Mouse (Mus musculus) heart, adult 11 months (tissue): ENCODE data around the gene Unc119b.
"Not testable (repeated sequence)": the region's sequence is repeated elsewhere in the genome, so short reads cannot be mapped to it uniquely, and the experiment has no call there.

ENCODE experiments used
- DNase-seq: peaks from one replicate; pipeline ENCODE4 v3.0.0; 2022

The Unc119b gene

DNA sequence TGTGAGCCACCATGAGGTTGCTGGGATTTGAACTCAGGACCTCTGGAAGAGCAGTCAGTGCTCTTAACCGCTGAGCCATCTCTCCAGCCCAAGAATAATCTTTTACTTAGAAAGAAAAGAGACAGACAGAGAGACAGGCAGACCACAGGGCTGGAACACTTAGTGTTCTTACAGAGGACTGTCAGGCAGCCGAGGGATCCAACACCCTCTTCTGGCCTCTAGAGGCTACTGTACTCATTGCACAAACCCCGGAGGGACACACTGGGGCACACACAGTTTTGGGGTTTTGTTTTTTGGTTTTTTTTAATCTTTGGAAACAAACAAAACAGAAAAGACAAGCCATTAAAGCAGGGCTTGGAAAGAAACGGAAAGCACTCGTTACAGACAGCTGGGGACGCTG, 5.4 kb downstream of the Unc119b start:
- peak; percentile 84 for DNase-seq

DNA sequence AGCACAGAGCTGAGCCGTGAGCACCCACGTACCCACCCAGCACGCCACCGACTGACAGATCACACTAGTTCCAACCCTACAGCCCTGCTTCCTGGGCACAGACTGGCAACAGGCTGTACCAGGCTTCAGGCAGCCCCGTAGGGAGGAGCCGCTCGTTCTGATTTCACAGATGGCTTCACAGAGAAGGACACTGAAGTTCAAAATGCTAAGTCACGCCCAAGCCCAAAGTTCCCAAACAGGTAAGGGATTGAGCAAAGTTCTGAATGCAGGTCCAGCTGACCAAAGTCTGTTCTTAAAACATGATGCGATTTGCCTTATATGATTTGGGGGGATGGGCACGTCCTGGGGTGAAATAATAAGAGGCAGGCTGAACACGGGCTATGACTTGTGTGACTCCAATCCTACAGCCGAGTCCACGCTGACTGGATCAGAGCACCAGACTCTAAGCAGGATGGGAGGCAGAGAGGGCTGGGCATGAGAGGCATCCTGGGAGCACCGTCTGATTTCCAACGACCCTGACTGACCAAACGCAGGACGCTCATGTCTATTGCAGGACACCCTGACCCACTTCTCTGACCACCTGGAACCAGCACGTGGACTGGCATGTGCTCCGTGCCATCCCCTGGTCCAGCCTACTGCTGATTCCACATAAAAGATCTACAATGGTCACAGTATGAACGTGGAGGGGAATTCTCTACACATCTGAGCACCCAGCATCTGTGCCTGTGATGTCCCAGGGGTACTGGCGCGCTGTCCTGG, 7.2 kb downstream of the Unc119b start:
- no peak for DNase-seq

DNA sequence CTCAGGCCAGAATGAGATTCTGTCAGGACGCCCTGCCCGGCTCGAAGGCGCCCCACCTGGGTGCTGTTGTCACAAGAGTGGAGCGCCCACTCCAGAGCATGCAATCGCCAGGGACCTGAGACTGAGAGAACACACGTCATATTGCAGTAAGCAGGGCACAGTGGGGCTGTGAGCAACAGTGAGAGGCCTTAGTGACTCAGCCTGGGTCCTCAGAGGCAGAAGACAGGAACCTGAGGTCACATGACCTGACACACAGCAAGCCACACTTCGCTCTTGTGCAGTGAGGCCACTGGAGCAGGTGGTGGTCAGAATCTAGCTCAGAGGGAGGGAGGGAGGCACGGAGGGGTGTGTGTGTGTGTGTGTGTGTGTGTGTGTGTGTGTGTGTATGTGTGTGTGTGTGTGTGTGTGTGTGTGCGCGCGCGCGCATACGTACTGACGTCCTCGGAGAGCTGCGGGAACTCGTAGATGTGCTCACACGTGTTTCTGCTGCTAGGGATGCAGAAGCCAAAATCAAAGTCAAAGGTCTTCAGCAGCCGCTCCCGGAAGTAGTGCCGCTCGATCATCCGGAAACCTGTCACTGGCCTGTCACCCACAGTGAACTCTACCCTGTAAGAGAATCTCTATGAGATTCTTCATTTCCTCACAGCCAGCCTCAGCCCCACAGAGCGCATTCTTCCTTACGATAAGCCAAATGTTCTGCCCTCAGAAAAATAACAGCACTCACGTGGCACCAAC, 8.0 kb downstream of the Unc119b start:
- DNase-seq: no peak

DNA sequence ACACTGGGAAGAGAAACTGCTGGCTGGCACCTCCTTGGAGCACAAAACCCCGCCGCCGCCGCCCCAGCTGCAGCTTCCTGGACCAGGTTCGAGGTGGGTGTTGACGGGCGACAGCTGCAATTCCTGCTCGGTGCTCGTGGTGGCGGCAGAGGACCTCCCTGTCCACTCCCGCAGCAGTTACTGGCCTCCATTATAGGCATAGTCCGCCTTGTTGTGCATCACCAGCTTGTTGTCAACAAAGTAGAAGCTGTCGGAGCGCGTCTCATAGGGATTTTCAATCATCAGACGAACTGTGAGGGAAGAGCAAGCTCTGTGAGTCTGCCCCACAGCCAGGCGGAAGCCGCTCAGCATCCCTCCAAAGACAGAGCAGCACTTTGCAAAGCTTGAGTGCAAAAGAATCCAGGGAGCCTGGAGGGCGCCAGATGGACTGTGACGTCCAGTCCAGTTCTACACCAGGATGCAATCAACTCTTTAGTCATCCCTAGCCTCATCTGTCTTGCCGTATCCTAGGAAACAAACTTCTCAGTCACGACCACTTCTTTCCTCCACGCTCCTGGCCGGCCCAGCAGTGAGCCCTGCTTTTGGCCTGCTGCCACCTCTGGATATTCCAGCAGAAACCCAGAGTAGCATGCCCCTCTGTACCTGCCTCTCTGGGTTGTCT, 9.4 kb downstream of the Unc119b start:
- peak; percentile 99 for DNase-seq

DNA sequence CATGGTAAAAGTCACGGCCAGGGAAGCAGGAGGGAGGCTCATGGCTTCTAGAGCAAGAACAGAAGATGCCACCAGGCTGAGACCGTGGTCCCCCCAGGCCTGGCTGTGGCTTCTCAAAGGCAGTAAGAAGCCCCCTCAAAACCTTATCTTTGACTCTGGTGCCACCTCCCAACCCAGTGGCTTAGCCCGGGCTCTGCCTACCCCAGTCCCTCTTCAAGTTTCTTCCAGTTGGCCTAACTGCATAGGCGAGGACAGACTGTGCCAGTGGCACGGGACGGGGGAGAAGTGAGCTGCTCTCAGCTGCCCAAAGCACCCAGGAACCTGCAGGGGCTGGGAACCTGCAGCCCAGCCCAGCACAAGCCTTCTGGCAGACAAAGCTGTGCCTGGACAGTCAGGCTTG, 10.1 kb downstream of the Unc119b start:
- DNase-seq: peak; percentile 90

DNA sequence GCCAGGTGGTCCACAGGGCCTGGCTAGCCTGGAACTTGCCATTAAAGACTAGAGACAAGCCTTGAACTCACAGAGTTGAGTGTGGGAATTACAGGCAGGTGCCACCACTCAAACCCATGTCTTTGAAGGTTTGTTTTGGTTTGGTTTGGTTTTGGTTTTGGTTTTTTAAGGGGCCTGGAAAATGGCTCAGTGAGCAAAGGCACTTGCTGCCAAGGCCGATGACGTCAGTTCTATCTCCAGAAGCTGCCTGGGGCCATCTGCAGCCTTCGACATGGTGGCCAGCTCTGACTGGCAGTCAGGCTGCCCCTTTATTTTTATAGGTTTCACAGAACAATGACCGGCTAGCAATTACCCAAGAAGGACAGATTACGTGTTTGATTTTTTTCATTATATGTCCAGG, 13.8 kb downstream of the Unc119b start:
- DNase-seq: peak; percentile 88

DNA sequence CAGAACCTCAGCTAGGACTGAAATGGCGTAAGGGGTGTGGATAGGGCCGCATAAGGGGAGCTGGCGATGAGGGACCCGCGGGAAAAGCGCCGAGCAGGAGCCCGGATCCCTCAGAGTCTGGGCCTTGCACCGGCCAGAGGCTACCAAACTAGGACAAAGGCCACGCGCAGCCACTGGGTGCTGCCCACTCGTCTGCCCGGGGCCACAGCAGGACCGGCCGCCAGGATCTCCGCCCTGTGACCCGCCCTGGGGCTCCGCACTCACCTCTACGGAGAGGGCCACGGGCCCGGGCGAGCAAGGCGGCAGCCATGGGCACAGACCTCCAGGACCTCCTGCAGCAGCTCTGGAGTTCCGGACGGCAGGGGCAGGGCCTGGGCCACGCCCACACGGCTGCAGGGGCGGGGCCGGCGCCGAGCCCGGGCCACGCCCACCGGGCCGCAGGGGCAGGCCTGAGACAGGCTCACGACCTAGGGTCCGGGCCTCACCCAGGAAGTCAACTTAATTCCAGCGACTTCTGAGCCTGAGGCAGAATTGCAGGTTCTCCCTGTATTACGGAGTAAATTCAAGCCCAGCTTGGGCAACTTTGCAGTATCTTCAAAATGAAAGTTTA, 15.7 kb downstream of the Unc119b start, which contains the start of gene Acads:
Gene Acads, minus strand, starts transcription at position 386 of the 610 bp plus-strand sequence.
- peak; percentile 99 for DNase-seq

DNA sequence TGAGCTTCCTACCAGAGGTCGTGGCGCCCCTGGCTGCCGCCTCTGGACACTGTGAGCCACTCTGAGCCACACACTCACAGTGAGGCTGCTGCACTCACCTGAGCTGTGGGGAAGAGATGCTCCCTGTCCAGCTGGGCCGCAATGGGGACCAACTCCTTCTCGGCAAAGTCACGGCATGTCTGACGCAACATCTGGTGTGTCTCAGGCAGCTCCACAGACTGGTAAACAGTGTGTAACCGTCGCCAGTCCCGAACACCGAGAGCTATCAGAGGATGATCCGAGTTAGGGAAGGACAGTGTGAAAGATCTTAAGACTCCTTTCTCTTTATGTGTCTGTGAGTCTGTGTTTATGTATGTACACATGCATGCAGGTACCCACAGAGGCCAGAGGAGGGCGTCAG, 17.3 kb downstream of the Unc119b start:
- DNase-seq: no peak

DNA sequence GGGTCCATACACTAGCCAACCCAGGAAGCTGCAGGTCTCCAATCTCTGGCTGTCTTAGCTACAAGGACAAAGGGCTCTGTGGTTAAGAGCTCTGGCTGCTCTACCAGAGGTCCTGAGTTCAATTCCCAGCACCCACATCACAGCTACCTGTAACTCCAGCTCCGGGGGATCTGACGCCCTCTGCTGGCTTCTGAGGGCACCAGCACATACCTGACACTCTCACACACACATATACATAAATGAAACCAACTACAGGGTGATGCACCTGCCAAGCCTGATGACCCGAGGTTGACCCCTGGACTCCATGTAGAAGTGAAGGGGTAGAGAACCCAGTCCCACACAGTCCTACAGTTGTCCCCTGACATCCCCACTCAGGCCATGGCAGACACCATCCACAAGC, 18.3 kb downstream of the Unc119b start:
- DNase-seq: no peak

DNA sequence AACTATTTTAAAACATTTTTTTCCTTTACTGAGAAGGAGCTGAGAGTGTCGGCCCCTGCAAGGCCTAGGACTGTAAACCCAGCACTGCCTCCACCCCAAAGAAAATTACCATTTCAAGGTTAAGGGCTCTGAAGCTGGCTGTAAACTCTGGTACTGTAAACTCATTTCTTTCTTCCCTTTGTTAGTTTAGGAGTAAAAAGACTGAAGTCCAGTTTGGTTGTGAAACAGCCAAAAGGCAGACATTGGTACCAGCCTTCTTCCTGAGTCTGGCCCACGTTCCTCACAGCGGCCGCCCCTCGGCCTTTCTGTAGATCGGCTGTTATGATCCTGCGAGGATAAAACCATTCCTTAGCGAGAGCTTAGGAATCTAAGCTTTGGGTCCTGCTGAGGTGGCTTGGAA, 20.3 kb downstream of the Unc119b start:
- no peak for DNase-seq

DNA sequence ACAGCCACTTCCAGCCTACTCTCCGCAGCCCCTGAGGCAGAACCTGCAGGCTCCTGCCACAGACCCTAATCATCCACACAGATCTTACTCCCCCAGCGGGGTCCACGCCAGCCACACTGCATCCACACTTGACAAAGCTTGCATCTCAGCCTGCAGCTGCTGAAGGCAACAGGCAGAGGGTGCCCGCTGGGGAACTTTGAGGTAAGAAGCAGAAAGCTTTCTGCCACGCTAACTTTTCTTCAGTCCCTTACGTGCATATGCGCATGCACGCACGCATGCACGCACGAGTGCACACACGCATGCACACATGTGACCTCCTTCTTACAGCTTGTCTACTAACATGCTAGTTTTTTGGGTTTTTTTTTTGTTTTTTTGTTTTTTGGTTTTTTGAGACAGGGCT, 21.5 kb downstream of the Unc119b start:
- DNase-seq: peak; percentile 80

DNA sequence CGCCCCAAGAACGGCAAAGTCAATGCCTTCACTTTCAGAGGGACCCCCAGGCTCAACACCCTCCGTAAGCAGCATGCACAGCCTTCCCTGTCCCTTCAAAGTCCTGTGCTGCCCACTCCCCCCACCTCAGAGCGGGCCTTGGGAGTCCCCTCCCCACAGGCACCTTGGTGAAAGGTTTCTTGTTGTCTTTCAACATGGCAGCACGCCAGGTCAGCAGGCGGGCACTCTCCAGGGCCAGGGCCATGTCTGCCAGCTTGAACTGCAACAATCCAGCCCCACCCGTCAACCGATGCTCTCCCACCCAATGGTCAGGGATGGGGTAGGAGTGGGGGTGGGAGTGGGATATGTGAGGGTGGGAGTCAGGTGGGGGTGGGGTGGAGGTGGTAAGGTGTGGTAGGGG, 23.6 kb downstream of the Unc119b start:
- DNase-seq: no peak

DNA sequence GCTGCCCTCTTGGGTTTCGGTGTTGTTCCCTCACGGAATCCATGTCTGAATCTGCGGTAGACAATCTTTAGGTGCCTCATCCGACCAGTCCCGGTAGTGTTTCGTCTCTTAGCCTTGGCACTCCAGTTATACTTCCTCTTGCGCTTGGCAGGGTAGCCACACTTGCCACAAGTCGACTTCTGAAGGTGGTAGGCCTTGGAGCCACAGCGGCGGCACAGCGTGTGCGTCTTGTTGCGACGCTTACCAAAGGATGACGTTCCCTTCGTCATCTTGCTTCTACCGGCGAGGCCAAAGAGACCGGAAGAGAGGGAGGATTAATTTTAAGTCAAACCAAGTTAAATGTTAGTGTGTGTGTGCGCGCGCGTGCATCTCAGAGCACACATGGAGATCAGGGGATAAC, 31.5 kb downstream of the Unc119b start:
- DNase-seq: not testable (repeated sequence)

DNA sequence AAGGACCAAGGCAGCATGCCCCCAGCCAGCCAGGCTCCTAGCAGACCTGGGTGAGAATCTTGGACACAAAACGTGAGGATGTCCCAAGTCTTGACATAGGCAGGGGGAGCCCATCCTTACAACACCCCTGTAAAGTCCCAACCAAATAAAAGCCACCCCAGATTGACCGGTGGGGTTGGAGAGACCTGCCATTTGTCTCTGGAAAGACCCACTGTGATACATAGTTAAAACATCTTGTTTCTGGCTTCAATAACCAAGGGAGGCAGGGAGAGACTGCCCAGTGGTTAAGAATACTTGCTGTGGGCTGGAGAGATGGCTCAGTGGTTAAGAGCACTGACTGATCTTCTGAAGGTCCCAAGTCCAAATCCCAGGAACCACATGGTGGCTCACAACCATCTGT, 32.5 kb downstream of the Unc119b start:
- peak; percentile 89 for DNase-seq

DNA sequence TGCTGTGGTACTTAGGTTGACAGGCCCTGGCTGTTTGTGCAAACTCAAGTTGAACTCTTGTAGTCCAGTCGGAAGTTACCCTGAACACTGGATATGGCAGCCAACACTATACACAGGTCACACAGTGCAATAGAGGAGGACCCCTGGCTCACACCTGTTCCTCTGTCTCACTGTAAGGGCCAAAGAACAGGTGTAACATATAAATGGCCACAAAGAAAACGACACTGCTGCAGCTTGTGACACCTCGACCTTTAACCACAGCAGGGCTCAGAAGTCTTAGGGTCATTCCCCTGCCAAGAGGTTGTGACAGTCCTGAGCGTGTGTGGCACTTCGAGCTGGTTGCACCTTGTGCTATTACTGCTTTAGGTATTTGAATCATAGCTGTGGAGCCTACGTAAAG, 34.3 kb downstream of the Unc119b start:
- peak; percentile 86 for DNase-seq

DNA sequence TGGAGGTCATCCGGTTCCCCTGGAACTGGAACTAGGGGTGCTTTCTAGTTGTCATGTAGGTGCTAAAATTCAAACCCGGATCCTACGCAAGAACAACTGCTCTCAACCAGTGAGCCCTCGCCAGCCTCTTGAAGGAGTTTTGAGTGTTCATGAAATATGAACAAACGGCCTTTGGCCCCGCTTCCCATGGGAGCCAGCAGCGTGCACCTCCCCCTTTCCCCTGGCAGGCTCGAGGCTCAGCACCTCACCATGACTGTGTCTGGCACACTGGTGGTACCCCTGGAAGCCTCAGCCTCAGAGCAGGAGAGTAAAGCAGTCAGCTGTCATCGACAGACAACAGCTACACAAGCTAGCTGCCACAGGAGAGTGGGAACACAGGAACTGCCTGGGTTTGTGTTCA, 34.8 kb downstream of the Unc119b start:
- DNase-seq: no peak

DNA sequence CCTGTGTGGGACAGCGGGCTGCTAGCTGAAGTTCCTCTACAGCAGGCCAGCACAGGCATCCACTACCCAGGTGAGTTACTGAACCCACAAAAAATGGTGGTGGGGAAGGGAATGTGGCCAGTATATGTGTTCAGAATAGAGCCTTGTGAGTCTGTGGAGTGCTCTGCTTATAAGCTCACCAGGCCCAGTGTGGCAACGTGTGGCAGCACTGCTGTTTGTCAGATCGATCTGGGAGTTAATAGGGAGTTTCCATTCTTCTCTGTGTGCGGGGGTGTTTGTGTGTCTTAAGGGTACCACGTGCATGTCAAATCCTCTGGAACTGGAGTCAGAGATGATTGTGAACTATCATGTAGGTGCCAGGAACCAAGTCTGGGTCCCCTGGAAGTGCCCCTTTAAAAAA, 35.2 kb downstream of the Unc119b start:
- no peak for DNase-seq

DNA sequence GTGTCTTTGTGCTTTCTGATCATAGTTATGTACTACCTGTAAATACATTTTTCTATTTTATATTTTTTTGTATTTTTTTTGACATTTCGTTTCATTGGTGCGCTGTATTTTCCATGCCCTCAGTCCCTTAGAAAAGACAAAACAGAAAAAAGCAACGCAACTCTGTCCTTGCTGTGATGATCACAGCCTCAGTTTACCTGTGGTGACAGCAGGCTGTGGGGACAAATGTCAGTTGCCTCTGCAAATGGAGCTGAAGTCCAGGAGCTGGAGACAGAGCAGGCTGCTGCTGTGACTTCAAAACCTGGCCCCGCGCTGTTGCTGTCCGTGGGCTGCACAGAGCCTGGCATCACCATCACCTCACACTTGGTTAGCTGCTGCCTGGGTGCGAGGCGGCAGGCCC, 36.6 kb downstream of the Unc119b start, which contains the start of gene Gm10401:
Gene Gm10401, minus strand, starts transcription at position 101 of the 400 bp plus-strand sequence.
- DNase-seq: no peak

DNA sequence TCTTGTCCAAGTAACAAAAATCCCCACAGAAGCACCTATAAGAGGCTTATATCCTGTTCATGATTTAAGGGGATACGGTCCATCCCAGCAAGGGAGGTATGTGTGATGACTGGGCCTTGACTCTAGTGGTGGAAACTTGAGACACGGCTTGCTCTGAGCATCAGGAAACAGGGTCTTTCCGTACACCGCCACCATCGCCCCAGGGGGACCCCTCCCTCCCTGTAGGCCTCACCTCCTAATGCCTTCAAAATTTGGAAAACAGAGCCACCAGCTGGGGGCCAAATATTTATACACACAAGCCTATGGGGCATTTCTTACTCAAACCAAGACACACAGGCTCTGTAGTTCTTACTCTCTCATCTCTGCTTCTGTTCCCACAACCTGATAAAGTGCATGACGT, 43.0 kb downstream of the Unc119b start:
- no peak for DNase-seq

DNA sequence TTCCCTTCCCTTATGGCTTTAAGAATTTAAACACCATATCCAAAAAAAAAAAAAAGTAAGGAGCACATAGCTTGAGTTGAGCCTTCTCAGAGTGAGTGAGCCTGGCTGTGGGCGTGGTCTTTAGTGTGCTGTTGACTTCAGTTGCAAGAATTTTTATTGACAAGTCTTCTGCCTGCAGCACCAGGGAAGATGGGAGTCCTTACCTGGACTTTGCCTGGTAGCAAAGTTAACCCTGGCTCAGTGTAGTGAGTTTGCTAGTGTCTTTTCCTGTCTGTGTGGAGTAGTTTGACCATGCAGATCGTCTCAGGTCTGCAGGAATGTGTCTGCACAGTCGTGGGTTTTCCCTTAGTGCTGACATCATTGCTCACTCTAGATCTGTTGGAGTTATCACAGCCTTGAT, 43.8 kb downstream of the Unc119b start:
- no peak for DNase-seq

DNA sequence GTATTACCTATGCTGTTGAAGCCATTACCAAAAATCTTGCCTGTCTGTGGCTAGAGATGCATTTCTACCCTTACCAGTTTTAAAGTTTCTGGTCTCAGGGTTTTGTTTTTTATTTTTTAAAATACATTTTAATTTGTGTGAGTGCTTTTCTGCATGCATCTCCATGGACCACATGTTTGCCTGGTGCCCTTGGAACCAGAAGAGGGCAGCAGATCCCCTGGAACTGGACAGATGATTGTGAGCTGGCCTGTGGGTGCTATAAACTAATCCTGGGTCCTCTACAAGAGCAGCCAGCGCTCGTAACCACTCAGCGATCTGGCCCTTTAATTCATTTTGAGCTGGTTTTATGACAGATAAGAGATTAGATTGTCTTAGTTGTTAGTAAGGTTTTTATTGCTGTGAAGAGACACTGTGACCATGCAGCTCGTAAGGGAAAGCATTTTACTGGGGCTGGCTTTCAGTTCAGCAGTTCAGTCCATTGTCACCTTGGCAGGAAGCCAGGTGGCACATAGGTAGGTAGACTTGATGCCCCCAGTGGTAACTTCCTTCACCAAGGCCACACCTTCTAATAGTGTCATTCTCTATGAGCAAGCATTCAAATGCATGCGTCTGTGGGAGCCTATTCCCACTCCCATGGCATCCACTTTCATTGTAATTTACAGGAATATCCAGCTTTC, 45.0 kb downstream of the Unc119b start:
- no peak for DNase-seq

DNA sequence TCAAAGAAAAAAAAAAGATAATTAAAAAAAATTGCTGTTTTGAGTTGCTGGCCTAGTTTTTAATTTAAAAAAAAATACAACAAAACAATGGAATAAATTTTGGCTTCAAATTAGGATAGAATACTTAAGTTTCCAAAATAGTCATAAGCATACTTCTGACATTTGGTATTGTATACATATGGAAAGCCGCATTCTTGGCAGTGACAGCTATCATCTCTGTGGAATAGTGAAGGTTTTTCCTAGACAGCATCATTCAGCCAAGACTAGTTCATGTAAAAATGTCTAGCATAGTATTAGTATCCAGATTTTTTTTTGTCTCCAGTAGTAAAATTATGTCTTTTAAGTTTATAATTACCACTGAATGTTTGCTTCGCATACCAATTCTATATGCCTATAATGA, 49.1 kb downstream of the Unc119b start:
- no peak for DNase-seq

DNA sequence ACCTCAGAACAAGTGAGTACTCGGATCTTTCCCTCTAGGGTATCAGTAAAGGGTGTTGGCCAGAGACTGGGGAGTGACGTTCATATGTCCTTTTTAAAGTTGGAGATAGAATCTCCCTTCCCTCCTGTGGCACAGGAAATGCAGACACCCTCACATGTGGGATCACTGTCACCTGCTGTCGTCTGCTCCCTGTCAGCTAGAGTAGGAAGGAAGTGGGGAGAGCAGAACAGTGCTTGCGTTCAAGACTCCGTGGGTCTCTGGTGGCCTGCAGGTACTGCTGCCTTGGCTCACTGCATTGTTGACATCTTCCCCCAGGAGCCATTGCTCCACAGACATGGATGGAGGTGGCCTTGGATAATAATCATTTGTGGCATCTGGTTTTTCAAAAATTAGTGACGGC, 51.3 kb downstream of the Unc119b start:
- DNase-seq: no peak
